Mouse (Mus musculus): ENCODE data around the gene Inka2.

- TF ChIP-seq POLR2A (IDR thresholded peaks at IDR 0.05; ENCODE audit: low read depth, low read length): no peak
- no peak for TF ChIP-seq MXI1 (IDR thresholded peaks at IDR 0.05; ENCODE audit: low read depth, low read length)
- no peak for TF ChIP-seq EP300 (IDR thresholded peaks at IDR 0.05; ENCODE audit: low read length)
- TF ChIP-seq CTCF (conservative IDR thresholded peaks at IDR 0.05 in 1 of 2, IDR thresholded peaks at IDR 0.05 in 1 of 2; ENCODE audit: low read depth in 2 of 2, low read length in 2 of 2): no peak
- no peak for TF ChIP-seq KAT2A (IDR thresholded peaks at IDR 0.05; ENCODE audit: insufficient replicate concordance, low read length)
Observed at GRCm38 (mm10) chr3:105695476-105696386, 8.7 kb upstream of the Inka2 start.
